Mouse (Mus musculus) liver (tissue): ENCODE measurements at regions not wholly inside any gene's neighbourhood (a gene's known extent, or its start where the extent isn't known, plus 50 kb on each side); places are given as distances from the start of the nearest gene placed in this dataset.
"Not testable (repeated sequence)": the region's sequence is repeated elsewhere in the genome, so short reads cannot be mapped to it uniquely, and the experiment has no call there.

Source experiments
- DNase-seq: peaks from one replicate; pipeline ENCODE4 v3.0.0-alpha.2; 2020; ENCODE audit warnings: mixed read lengths

- DNase-seq, result no peak
These were observed 139.1 kb downstream of the Sptssa start for GRCm38 (mm10) chr12:54517265-54517664.

GRCm38 (mm10) chr12:54516463-54516862 lies 139.9 kb downstream of the Sptssa start:
- no peak for DNase-seq

DNA sequence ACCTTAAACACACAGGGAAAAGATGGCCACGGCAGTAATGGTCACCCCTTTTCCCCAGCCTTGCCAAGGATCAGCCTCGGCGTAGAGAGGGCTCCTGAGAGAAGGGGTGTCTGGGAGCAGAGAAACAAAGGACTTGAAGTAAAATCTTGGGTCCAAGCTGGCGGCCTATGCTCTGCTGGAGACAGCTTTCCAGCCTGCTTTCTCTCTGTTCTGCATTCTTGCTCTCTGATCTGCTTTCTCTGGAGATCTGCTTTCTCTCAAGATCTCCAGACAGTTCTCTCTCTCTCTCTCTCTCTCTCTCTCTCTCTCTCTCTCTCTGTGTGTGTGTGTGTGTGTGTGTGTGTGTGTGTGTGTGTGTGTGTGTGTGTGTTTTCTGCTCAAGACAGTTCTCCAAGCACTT lies 140.3 kb downstream of the Sptssa start:
- not testable (repeated sequence) for DNase-seq

DNA sequence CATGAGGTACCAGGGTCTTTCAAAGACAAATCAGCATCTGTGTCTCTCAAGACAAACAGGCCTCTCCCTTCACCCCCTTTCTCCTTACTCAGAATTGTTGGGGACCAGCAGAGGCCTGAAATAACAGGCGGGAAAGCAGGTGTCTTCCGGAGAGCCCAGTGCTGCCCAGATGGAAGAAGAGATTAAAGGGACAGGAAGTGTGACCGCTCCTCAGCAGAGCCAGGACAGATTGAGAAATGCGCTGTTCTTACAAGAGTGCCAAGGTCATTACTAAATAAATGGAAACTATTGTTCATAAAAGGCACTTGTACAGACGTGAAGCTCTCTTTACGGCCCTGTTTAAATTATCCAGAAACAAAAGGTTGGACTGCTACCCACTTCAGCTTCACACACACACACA lies 146.5 kb downstream of the Sptssa start:
- no peak for DNase-seq

DNA sequence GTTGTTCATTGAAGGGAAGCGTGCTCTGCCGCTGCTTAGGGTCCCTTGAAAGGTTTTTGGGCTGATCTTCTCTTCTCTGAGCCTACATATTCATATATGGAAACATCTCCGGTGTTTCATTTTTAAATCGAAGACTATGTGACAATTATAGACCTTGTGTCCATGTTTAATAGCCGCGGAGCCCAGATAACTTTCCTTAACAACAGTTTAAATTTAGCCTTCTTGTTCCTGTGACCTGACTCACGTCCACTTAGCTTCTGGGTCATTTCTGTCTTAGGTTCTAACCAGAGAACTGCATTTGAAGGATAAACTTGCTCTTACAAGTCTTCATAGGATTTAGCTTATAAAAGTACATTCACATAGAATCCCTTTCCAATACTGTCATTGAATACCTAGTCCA lies 153.6 kb downstream of the Sptssa start:
- no peak for DNase-seq

DNA sequence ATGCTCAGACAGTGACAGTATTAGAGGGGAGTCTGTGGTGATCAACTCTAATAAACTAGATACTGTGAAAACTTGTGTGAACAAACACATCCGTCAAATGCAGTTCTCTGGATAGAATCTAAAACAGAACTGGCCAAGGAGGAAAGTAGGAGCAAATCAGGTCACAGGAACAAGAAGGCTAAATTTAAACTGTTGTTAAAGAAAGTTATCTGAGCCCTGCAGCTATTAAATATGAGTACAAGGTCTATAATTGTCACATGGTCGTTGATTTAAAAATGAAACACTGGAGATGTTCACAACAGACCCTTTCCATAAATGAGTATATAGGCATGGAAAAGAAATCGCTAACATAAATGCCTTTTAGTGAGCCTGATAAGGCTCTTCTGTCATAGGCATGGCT lies 156.4 kb downstream of the Sptssa start:
- no peak for DNase-seq

DNA sequence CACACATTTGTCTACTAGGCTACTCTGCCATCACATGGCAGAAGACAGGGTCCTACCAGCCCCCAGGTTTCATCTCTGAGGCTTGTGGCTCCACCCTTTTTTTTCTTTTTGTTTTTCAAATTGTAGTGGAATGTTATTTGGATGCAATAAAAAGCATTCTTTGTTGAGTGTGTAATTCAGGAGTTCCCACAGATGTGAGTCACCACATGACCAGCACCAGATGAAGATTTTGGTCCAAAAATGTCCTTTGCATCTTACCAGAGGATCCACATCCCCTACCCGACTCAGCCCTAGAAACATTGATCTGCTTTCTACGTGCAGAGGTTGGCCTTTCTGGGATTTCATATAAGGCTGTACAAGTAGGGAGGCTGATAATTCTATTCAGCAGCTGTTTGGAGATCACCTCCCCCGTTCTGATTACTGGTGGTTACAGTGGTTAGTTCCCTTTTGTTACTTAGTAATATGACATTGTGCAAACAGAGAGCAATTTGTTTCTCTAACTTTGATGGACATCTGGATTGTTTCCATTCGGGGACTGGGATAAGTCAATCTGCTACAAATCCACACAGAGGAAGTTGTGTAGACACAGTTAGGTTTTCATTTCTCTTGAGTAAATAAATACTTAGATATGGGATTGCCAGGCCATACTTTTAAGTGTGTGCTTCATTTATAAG lies 160.5 kb downstream of the Sptssa start:
- no peak for DNase-seq

DNA sequence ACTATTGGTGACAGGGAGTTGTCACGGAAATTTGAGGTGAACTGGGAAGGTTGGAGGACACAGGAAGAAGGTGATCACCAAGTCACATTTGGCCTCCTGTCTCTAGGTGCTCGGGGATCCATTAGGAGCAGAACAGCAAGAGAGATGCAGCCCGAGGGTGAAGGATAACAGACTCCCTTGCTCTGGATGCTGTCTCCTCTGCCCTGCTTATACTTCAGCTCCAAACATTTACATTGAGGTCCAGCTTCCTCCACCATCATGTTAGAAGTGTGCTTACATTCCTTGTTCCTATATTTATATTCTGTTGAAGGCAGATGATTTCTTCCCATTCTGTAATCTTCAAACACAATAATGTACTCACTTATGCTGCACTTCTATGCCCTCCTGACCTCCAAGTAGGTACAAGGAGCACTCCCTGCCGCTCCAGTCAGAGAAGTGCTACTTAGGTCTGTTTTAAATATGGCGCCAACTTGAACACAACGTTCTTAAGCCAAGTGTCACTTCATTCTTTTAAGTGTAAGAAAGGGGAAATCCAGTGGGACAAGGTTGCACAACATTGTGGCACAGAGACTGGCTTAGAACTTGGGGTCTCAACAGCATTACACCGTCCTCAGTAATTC lies 161.5 kb downstream of the Sptssa start:
- no peak for DNase-seq

DNA sequence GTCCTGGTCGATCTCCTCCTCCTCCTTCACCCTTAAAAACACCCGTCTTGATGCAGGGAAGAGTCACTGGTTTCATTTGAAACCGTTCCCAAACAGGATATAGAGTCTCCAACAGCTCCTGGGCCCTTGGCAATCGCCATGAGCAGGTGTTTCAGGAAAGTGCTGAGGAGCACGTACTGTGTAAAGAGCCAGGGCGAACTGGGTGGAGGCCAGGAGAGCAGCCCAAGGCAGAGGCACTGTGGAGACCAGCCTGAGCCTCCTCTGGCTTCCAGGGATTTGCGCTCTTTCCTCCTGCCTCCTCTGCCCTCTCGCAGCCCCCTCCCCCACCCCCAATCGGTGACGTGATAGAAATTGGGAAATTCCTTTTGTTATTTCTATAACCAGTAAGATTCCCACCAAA lies 163.6 kb downstream of the Sptssa start:
- DNase-seq, result no peak

- no peak for DNase-seq
These were observed 165.9 kb downstream of the Sptssa start for GRCm38 (mm10) chr12:54490460-54490859.

GRCm38 (mm10) chr12:54489675-54490074 lies 166.7 kb downstream of the Sptssa start:
- peak; percentile 48 for DNase-seq

DNA sequence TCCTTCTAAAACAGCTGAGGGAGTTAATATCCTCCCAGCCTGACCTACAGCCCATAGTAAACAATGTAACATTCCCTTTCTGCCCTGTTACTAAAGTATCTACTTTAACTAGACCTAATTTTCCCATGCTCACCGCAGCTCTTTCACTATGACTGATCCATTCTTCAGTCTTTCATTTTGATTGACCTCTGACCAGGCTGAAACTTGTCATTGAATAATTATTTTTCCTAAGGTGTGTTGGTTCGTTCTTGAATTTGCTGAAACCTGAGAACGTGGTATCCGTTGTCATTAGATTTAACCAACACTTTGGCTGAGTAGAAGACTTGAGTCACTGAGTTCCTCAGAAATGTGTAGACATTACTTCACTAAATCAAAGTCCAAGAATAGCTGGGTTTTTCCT lies 168.7 kb downstream of the Sptssa start:
- no peak for DNase-seq

- no peak for DNase-seq
These were observed 174.4 kb downstream of the Sptssa start for GRCm38 (mm10) chr12:54482020-54482419.

DNA sequence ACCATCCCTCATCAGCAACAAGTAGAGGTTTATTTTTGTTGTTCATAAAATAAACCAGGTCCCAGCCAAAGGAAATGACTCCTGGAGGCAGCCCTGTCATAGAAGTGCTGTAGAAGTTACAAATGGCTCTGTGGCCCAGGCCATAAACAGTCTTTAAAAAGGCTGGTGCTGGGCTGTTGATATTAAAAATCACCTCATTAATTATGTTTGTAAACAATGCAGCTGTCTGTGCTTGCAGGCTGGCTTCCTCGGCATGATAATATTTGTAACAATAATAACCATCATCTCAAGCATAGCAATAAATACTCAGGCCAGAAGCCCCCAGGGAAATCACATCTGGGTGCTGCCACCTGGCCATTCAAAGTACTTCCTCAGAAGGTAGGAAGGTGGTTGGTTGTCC lies 176.5 kb downstream of the Sptssa start:
- no peak for DNase-seq

GRCm38 (mm10) chr12:54472881-54473280 lies 183.5 kb downstream of the Sptssa start:
- no peak for DNase-seq

DNA sequence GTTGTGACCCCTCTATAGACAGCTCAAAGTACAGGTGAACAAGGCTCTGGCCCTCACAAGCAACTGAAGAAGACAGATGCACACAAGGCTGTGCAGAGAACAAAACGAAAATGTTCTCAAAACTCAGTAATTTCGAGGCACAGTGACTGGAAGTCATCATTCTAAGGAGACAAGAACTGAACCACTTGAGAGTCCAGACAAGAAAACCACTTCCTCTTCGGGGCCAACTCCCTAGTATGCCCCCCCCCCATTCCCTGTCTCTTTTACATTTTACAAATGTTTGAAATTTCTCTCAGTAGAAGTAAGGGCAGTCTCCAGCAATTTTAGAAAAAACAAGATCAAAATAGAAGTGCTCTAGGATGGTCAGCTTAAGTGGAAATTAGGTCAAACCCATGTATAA lies 184.0 kb downstream of the Sptssa start:
- DNase-seq, result no peak

DNA sequence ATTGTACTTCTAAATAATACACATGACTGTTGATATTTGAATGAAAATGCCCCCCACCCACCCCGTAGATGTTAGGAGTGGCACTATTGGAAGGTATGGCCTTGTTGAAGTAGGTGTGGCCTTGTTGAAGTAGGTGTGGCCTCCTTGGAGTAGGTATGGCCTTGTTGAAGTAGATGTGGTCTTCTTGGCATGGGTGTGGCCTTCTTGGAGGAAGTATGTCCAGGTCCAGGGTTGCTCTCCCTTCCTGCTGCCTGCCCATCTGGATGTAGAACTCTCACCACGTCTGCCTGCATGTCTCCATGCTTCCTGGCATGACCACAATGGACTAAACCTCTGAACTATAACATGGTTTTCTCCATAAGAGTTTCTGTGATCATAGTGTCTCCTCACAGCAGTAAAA lies 188.7 kb downstream of the Sptssa start:
- no peak for DNase-seq

DNA sequence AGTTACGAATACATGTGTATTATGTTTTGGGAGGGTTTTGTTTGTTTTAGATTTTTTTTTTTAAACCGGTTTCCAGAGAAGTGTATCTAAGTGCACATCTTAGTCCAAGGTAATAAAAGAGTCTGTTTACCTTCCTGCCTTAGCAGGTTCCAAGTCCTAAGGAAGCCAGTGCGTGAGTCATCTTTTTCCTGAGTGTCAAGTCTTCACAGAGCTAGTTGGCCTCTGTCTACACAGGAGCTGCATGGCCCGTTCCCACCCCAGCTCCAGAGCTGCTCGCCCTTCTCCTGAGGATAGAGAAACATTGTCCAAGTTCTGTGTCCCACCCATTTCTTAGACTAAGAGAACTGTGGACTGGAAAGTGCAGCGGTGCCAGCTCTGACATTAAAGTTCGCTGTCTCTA lies 192.6 kb downstream of the Sptssa start:
- DNase-seq, result no peak

GRCm38 (mm10) chr12:54461411-54461810 lies 195.0 kb downstream of the Sptssa start:
- DNase-seq, result no peak

GRCm38 (mm10) chr12:54460135-54460523 lies 196.2 kb downstream of the Sptssa start:
- no peak for DNase-seq

DNA sequence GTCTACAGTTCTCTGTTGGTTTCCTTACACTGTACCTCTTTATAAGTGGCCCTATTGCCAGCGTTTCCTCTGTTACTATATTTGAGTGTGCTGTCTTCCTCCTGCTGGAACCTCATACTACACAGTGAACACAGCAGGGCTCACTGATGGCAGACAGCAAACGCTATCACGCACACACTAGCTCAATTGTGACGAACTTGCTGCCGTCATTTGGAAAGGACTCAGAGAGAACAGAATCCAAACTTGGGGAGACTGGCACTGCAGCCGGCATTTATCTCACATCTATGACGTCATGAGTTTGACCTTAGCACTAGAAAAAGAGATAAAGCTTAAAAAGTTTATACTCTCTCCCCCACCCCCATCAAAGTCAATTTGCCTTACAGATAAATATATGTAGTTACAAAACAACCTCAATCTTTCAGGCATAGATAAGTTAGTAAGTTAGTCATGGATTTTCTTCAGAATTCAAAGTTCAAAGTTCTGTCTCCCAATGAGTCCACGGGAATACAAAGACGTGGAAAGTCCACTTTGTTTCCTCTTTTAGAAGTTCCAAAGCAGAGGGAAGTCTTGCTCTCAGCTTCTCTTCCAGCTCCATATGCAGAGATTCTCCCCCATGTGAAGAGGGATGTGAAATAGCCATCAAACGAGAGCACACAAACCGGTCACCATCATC lies 196.8 kb downstream of the Sptssa start:
- no peak for DNase-seq

- no peak for DNase-seq
These were observed 199.6 kb downstream of the Sptssa start for GRCm38 (mm10) chr12:54456731-54457130.

DNA sequence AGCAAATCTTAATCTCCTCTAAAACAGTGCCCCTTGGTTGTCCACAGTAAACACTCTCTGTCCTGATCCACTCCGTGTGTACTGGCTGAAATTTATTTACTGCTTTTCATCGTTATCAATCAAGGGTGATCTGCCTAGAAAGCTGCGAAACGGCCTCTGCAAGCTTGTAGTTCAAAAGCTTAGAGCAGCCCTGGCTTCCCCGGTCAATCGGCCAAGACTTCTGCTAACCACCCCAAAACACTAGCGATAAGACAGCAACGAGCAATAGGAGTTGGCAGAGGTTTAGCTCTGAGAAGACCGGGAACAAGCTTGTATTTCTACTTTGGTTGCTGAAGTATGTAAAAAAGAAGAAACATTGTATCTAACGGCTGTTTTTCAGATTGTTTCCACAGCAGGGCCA lies 201.8 kb downstream of the Sptssa start:
- no peak for DNase-seq

- DNase-seq, result no peak
These were observed 203.0 kb downstream of the Sptssa start for GRCm38 (mm10) chr12:54453343-54453742.
